Mouse (Mus musculus): ENCODE measurements around the gene Dpp7.

The Dpp7 gene

GRCm38 (mm10) chr2:25310969-25311368 is 45.2 kb downstream of the Dpp7 start:
- no peak for DNase-seq (ENCODE audit: low read depth)

GRCm38 (mm10) chr2:25310180-25310579 is 46.0 kb downstream of the Dpp7 start:
- no peak for DNase-seq (ENCODE audit: low read depth)

- no peak for DNase-seq (ENCODE audit: low read depth)
These were observed 50.4 kb downstream of the Dpp7 start for GRCm38 (mm10) chr2:25305587-25306359.

GRCm38 (mm10) chr2:25304657-25305541 is 51.3 kb downstream of the Dpp7 start:
- no peak for DNase-seq (ENCODE audit: low read depth)

- DNase-seq (ENCODE audit: low read depth): no peak
These were observed 52.1 kb downstream of the Dpp7 start for GRCm38 (mm10) chr2:25303931-25304656.

- no peak for DNase-seq (ENCODE audit: low read depth)
These were observed 52.7 kb downstream of the Dpp7 start for GRCm38 (mm10) chr2:25303452-25303851.

Data from NIH3T3 (cell line).